Mouse (Mus musculus): ENCODE measurements at regions not wholly inside any gene's neighbourhood (a gene's known extent, or its start where the extent isn't known, plus 50 kb on each side); places are given as distances from the start of the nearest gene placed in this dataset.

DNA sequence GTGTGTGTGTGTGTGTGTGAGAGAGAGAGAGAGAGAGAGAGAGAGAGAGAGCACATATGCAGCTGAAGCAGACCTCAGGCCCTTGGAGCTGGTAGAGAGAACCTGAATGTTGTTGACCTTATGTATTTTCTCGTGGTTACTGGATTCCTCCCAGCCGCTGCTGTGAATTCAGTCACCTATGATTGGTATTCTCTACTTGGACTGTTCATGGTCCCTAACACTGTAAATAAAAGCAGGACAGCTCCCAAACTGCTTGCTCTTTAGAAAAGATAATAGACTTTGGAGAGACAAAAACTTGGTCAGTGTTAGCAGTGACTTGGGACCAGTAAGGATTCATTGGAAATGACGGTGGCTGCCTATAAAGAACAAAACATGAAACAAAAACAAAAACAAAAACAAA lies 126.9 kb upstream of the Mpdz start:
- TF ChIP-seq CTCF (IDR thresholded peaks at IDR 0.05; ENCODE audit: insufficient read depth, low read length) (no peak), POLR2A (IDR thresholded peaks at IDR 0.05; ENCODE audit: borderline replicate concordance, extremely low read depth, low read depth, low read length) (no peak)
